Mouse (Mus musculus) kidney, adult 8-10 months (tissue): ENCODE measurements at regions not wholly inside any gene's neighbourhood (a gene's known extent, or its start where the extent isn't known, plus 50 kb on each side); places are given as distances from the start of the nearest gene placed in this dataset.
"Not testable (repeated sequence)": the region's sequence is repeated elsewhere in the genome, so short reads cannot be mapped to it uniquely, and the experiment has no call there.

ENCODE experiments used
- DNase-seq, 2 experiments: peaks; one replicate each; pipeline ENCODE4 v3.0.0; 2022

DNA sequence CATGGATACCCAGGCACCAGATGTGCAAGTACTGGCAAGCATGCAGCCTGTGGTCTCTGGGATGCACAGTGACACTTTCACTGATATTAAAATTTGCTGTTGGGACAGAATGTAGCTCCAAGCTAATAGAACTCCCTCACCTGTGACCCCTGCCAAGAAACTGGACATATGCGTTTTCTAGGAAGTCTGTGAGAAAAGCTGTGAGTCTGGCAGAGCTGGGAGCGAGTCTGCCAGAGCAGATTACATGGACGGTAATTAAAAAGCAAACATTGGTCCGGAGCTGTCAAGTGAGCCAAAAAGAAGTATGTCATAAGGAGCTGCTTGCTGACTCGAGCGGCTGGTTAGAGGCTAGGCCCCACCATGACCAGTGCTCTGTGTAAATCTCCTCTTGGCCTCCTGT, 147.1 kb downstream of the Tsen15 start:
- DNase-seq, result no peak

DNA sequence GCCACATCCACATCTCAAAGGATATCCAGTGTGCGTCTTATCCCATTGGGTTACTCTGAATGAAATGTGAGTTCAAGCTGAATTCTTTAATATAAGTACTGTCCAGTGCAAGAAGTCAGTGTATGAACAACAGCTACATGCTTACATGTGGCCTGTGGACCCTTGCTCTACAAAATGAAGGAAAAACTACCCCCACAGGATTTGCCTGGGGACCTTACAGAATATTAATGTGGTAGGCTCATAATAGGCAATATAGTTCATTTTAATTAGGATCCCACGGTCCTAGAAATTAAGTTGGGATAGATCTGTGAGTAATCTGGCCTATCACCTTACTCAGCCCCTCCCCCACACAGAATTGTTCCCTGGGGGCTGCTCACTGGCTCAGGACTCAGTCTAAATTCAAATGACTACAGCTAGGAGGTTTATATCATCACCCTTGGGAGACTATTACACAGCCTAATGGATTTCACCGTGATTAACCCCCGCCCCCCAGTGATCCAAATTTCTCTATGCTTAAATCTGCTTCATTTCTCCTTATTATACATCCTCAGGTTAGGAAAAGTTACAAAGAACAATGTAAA, 145.4 kb upstream of the 1700025G04Rik start:
- DNase-seq, result no peak

DNA sequence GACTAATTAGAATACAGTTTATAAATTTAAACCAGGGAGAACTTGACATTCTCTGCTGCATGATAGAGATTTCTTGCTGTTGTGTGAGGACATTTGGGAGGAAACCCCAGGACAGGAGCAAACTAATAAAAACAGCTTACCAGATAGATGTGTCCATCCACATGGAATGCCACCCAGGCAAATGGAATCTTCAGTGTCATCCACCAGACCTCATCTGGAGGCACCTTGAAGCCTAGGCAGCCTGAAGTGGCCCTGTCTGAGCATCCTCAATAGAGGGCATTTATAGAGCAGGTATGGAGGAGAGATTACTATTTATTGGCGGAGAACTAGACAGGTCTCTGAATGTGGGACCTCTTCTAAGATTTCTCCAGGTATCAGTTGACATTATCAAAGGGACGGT, 144.8 kb upstream of the 1700025G04Rik start:
- no peak for DNase-seq

DNA sequence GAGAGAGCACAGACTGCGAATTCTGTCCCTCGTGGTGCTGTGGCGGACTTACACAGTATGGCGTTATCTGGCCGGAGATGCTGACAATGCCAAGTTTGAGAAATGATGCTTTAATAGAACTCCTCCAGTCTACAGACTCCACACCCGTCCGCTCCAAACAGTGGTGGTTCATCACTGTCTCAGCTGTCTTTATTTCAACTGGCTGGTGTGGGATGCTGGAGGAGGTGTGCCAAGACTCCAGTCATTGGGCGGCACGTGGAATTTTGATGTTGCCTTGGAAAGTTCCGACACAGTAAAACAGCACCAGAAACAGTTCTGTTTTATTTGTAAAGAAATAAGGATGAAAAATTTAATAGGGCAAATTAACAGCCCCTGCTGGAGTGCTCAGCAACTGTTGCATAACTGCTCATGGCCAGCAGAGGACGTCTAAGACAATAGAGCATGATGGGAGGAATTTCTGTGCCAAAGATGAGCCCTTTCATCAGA, 141.8 kb upstream of the 1700025G04Rik start:
- DNase-seq, result no peak

DNA sequence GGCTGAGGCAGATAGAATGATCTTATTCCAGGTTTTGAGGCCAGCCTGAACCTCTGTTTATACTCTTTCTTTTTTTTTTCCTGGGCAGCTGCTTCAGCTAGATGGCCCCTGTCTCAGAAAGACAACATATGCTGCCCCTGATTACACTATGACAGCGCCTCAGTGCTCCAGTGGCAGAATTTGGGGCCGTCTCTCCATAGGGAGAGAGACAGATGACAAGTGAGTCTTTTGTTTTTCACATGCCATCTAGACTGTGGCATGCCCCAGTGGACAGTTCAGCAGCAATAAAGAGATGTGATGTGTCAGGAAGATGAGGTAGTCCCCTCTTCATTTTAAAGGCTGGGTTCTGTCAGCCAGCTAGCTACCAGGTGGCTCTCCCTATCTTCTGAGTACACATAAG, 139.8 kb upstream of the 1700025G04Rik start:
- no peak for DNase-seq

DNA sequence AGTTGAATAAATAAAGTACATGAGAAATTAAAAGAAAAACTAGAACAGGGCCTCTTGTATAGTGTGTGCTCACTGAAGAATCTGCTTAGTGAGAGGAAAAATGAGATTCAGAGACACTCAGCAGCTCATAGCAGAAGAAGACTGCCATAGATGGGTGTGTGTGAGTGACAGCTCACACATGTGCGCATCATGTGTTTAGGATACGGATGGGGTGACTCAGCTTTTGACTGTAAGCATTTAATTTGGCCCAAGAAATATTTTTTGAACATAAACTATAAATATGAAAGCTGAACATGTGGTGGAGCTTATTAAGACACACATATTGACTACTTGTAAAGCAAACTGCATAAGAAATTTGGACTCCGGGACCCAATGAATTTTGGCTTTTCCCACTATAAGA, 136.1 kb upstream of the 1700025G04Rik start:
- DNase-seq, result no peak

DNA sequence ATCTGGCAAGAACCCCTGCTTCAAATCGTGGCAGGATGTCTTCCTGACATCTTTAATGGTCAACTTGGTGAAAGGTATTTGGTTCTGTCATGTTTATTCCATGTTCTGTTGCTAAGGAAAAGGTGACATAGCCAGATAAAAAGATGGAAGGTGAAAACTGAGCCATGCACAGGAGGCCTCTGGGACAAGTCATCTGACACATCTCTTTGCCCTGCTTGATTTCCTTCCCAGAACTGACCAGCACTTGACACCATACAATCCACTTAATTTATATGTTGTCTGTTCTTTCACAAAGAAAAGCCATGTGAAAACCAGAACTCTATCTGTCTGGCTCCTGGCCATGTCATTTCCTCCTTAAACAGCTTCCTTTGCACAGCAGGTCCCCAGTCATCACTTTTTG, 133.7 kb upstream of the 1700025G04Rik start:
- DNase-seq, result peak; percentile 27 to 37

DNA sequence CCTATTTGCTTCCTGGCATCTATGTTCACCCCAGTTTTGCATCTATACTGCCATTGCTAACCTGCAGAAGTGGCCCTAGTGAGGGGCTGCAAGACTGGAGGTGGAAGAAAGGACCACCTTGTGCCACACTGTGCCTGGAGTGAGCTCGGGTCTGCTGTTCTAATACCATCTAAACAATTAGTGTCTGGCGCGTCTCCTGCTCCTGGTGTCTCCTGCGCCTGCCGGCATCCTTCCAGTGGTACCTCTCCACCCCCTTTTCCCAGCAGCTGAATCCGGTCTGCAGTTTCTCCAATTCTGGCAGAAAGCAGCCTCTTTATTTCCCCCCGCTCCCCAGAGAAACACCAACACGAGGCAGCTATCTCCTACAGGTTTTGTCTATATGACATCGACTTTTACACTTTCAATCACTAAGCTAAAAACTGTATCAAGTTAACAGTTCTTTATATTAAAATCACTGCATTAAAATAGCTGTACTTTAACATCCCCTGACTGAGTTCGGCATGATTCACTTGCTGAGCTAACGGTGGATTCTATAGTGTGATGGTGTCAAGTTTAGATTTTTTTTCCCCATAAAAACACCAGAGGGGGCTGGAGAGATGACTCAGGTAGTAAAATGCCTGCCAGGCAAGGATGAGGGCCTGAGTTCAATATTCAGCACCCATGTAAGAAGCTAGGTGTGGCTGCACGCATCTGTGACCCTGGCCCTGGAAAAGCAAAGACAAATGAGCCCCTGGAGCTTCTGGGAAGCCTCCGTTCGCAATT, 131.1 kb upstream of the 1700025G04Rik start:
- DNase-seq, result no peak

DNA sequence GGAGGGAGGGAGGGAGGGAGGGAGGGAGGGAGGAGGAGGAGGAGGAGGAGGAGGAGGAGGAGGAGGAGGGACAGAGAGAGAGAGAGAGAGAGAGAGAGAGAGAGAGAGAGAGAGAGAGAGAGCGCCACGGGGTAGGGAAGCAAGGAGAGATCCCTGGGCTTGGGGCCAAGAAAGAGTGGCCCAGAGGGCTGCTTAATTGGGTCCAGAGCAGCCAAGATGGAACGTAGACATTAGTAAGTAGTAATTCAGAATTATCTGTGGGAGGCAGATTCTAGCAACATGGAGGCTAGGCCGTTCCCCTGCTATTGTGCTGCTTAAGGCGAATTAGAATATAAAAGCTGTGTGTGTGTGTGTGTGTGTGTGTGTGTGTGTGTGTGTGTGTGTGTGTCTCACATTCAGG, 129.8 kb upstream of the 1700025G04Rik start:
- not testable (repeated sequence) for DNase-seq

DNA sequence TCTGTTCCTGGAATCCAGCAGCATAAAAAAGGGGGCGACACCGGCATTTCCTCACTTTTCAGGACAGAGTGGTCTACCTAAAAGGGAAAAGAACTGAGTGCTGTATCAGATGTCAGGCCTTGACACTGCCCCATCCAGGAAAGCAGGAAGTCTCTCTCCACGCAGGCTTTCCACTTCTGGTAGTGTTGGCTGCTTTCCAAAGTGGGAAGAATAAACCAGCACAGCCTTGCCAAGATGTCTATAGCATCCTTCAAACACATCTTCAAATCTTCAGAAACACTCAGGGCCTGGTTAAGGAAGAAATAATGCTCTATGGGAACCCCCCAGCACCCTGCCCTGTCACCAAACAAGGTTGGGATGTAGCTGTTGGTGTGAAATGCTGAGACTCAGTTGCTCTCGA, 127.5 kb upstream of the 1700025G04Rik start:
- DNase-seq, result peak in 1 of 2 experiments; percentile 14

DNA sequence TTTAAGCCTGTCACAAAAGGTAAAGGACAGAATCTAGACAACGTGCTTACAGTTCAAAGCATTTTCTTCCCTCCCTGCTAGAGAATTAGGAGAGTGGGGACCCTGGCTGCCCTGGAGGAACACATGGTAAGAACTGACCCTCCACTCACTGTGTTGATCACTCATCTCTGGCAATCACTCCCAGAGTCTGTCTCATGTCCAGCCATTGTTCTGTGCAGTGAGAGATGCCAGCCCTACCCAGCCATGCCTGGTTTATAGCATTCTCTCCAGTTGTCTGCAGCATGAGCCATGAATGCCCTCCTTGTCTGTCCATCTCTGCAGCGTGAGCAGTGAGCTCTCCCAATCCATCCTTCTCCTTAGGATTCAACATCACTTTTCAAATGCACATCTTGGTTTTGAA, 124.5 kb upstream of the 1700025G04Rik start:
- no peak for DNase-seq

DNA sequence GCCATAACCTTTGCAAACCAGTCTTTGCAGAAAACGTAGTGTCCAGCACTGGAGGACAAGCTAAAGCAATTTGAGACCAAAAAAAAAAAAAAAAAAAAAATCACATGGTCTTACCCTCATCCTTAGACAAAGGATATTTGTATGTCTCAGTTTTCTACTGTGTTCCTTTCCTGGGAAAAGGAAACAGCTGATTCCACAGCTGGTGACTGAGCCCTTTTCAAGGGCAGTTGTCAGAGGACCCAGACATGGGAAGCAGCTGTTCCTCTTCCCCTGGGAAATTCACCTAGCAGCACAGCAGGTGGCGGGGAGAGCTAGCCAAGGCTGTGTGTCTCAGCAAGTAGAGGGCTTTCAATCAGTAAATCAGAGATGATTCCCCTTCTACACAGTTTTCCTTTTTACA, 113.3 kb upstream of the 1700025G04Rik start:
- no peak for DNase-seq

DNA sequence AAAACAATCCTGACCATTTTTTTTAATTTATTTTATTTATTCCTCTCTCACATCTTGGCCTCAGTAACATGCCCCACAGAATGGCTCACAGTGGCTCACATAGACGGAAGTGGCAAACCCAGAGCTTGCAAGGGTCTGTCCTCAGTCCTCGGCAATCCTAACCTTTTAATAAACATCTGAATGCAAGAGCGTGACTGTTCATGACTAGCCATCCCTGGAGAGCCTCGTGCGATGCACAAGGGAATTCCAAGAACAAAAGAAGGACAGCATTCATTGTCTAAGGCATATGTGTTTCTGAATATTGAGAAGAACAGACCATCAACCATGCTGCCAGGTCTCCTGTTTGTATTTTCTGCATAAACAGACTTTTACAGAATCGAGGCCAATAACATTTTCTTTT, 98.8 kb upstream of the 1700025G04Rik start:
- no peak for DNase-seq

DNA sequence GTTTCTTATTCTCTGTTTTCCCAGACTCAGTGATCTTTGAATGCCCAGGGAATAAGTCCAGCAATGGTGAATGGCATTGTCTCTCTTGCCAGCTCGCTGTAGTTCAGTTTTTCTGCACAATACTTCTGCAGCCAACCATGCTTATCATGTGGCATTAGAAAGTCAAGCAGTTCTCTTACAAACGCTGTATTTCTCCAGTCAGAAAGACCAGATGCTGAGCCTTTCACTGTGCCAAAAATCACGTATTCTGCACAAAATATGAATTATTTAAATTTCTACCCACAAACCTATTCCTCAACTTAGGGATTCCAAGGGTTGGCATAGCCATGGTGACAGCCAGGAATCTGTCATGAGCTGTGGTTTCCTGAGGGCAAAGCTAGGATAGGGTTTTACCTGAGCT, 95.0 kb upstream of the 1700025G04Rik start:
- DNase-seq, result no peak

DNA sequence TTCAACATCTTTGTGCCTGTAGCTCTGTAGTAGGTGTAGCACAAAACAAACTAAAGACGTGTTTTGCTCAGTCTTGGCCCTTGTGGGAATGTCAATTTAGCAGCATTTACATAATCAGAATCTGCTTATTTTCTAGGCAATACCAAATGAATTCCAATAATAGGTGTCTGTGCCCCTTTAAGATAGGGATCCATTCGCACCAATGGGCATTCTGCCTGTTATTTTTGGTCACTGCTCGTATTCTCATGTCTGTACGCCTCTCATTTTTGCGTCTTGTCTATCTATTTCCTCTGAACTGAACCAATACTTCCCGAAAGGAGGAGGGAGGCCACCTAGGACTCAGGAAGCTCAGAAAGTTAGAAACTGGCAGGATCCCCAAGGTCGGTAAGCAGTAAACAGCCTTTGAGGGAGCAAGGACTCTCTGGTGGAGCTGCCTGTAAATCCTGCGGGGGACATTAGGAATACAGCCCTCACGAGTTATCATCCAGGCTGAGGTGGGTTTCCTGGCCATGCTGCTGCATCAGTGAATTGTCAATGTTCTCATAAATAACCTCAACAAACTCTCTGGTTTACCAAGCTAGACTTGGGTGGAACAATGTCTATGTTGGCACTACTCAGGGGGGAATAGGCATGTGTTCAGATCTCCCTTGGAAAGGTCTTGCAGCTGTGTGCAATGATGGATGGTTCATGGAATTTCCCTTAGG, 86.5 kb upstream of the 1700025G04Rik start:
- no peak for DNase-seq

DNA sequence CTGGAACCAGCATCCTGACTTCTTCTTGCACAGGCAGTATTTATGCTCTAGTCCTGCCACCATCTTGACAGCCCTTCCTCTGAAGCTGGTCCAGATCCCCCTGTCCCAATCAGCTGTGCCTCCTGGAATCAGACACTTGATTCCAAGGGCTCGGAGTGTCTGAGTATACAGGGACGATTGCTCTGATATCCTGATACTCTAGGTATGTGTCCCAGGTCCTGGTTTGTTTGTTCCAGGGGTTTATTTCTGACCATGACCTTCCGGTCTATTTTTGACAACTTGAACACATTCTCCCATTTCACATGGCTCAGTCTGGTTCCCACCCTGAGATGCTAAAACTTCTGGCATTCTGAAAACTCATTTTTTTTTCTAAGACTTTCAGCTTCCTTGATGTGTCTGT, 85.8 kb upstream of the 1700025G04Rik start:
- DNase-seq, result no peak

DNA sequence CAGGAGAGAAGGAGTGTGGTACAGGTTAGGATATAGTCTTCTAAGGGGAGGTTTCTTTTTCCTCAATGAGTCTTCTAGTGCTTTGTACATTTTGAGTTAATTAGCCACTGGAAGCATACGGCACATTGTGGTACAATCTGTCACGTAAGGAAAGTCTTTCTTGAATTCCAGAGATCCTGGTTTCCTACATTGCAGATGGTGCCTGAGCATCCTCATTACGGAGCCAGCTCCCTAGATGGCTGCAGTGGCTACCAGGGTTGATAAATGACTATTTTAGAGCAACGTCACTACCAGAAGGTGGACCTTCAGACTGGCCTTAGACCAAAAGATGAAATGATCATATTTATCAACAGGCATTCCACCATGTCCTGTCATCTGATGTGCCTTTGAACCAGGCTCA, 84.5 kb upstream of the 1700025G04Rik start:
- DNase-seq, result no peak

DNA sequence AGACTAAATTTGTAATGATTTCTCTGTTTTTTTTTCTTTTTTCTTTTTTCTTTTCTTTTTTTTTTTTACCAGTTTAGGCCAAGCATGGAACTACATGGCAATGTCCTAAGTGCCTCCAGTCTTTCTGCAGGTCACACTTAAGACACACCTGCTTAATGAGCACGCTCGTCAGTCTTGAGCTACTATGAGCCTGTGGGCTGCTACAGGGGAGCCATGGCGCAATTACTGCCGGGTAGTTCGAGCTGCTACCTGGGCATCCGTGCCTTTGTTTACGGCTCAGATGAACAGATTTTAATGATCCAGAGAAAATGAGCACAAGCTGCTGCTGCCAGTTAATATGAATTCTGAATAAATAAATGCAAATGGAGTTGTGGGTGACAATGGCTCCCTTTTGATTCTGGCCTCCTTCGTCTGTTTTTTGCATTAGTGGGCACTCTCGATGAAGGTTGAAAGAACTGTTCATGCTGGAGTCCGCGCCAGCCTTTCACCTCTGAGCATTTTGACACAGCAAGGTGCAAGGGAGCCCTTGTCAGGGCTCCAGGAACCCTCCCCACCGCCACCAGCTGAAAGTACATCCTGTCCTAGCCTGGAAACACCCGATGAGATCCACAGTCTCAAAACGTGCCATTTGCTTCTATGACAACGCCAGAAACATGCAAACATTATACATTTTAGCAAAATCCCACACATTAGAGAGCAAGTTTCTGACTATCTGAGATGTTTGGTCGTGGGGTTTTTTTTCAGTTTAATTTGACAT, 81.3 kb upstream of the 1700025G04Rik start:
- no peak for DNase-seq

DNA sequence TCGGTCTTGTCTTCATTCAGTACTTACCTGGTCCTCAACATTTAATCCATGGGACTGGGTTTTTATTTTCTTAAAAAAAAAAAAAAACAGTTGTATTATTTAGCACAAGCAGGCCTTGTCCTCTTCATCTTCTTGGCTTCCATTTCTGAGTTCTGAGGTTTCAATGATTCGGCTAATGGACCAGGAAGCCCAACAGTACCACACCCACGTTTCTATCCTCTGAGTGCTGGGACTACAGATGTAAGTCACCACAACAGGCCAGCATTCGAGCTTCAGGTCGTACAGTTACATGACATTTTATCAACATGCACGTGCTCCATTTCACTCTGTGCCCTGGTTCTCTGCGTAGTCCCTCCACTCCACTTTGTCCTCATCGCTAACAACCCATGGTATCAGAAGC, 80.7 kb upstream of the 1700025G04Rik start:
- no peak for DNase-seq

DNA sequence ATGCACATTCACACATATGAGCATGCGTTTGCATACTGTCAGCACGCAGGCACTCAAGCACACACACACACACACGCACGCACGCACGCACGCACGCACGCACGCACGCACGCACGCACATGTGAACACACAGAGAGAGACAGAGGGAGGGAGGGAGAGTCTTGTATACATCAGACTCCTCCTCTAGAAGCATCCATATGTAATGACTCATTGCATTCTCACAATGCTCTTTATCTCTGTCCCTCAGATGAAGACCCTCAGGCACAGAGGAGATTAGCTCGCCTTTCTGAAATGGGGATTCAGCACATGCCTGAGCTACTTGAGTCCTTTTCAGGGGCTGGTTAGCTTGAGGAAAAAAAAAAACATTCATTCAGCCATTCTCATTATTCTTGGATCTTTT, 79.6 kb upstream of the 1700025G04Rik start:
- DNase-seq, result no peak

DNA sequence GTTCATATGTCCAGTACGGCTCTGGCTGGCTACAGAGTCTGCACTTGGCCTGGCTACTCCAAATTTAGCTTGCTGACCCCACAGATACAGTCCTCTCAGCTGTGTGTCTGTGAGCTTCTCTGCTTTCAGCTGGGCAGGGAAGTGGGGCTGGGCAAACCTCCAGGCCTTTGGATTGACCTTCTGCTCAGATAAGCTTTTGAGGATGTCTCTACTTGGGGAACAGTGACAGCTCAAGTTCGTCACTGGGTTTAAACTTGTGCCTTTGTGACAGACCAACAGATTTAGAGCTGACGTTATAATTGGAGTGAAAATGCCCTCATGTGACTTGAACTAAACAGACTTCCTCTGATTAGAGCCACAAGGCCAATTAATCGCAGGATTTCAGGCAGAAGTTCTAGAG, 78.4 kb upstream of the 1700025G04Rik start:
- DNase-seq, result peak; percentile 17 to 20

DNA sequence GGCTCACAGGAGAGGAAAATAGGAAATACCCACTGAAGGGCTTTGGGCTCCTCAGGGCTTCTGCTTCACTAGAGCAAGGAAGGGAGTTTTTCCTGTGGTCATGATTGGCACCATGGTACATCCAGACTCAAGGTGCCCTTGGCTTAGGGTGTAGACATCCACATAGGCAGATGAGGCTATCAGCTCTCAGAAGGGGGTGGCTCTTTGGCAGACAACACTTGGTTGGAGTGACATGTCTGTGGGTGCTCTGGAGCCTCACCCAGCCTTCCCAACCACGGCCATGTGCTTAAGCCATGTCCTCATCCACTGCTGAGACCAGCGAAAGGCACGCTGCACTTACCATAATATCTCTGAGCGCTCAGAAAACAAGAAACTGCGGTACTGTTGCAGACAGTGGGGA, 77.8 kb upstream of the 1700025G04Rik start:
- no peak for DNase-seq

DNA sequence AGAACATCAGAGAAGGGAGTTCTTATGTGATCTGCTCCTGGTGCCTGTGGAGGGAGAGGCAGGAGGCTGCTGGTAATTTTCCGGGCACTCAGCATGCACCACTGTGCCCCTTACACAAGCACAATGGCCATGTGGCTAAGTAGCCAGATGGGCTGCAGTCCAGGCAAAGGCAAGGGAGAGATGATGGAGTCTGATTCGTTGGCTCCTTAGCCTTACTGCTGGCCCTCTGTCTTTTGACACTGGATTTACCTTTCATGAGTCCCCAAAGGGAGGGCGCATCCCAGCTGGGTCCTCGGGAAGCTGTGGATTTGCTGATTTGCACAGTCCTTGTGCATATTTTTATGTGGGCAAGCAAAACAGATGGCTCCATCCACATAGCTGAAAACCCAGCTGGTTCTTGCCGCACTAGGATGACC, 75.6 kb upstream of the 1700025G04Rik start:
- DNase-seq, result no peak
